Mouse (Mus musculus) bone marrow macrophage, adult 2 months (primary cell): Measurements from ENCODE around the gene Frmd4b.

Experiments
- CTCF ChIP-seq: IDR thresholded peaks from 2 replicates; pipeline ENCODE4 v1.5.1; 2012; ENCODE audit warnings: low read depth, mild to moderate bottlenecking, low read length, moderate library complexity
- POLR2A ChIP-seq: IDR thresholded peaks from 2 replicates; pipeline ENCODE4 v1.6.1; 2012; ENCODE audit warnings: mild to moderate bottlenecking, low read depth, low read length, borderline replicate concordance

DNA sequence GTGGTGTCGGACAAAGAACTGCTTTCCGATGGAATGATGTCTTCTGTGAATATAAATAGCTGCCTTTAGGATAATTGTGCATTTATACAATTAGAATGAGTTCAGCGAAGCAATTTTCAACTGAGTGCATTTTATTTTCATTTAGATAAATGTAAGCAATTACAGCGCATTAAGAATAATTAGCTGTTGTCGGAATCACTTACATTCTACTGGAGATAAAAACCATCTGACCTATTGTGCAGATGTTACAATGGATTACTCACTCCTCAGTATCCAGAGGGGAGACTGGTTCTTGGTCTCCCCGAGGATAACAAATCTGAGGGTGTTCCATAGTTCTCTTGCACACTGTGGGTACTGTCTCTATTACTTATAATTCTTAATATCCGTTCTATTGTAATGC lies 315.0 kb downstream of the Frmd4b start:
- no peak for TF ChIP-seq CTCF
- no peak for TF ChIP-seq POLR2A
